Mouse (Mus musculus) spleen, adult 2 months (tissue): ENCODE data around the gene Mrnip. TPM values are rescaled to one million over a fixed set of nuclear protein-coding genes. Genes with fewer than 3 reads are reported as not detected.

Experiments
- DNase-seq, 2 experiments: peaks; one replicate each; pipeline versions ENCODE4 v3.0.0 to v3.0.0-alpha.2; 2012 to 2021; ENCODE audit warnings: low spot score in 2 of 2, low read depth in 1 of 2
- H3K27ac ChIP-seq: fragments of 200-500 bp; 2 replicates; pipeline ENCODE4 v1.5.1; 2012; ENCODE audit warnings: low read length, inconsistent platforms; ENCODE audit not compliant: insufficient read depth
- H3K27me3 ChIP-seq: fragments of 200-500 bp; 2 replicates; pipeline ENCODE4 v1.6.1; 2012; ENCODE audit warnings: mild to moderate bottlenecking, moderate library complexity, low read length, inconsistent platforms; ENCODE audit not compliant: control insufficient read depth, insufficient read depth
- H3K36me3 ChIP-seq: fragments of 200-500 bp; 2 replicates; pipeline ENCODE4 v1.6.1; 2012; ENCODE audit warnings: mild to moderate bottlenecking, low read length, inconsistent platforms; ENCODE audit not compliant: control insufficient read depth, insufficient read depth
- H3K4me1 ChIP-seq: fragments of 200-500 bp; 2 replicates; pipeline ENCODE4 v1.6.1; 2011; ENCODE audit warnings: inconsistent platforms; ENCODE audit not compliant: control insufficient read depth, insufficient read depth, insufficient read length
- H3K4me3 ChIP-seq: fragments of 200-500 bp; 2 replicates; pipeline ENCODE4 v1.5.1; 2011; ENCODE audit warnings: mild to moderate bottlenecking, inconsistent platforms; ENCODE audit not compliant: insufficient read depth, insufficient read length; ENCODE audit errors: extremely low read depth
- CTCF ChIP-seq: fragments of 200-500 bp; IDR thresholded peaks from 2 replicates; pipeline ENCODE4 v1.5.1; 2011; ENCODE audit warnings: mild to moderate bottlenecking, inconsistent platforms; ENCODE audit not compliant: insufficient read depth, insufficient read length, insufficient replicate concordance; ENCODE audit errors: extremely low read depth
- POLR2A ChIP-seq: fragments of 200-500 bp; IDR thresholded peaks from 2 replicates; pipeline ENCODE4 v1.6.1; 2011; ENCODE audit warnings: low read depth, low read length, inconsistent platforms
- WGBS: fragments of 180-500 bp; shearing (Covaris S2); methylation state at CpG from one replicate; pipeline ENCODE4 v1.1.7; 2018; 5-methylcytosine and 5-hydroxymethylcytosine counted together
- polyA plus RNA-seq: library from polyadenylated mRNA; depleted of rRNA; stranded (reverse); fragments of >200 nt; gene quantifications from 2 replicates; pipeline ENCODE4 v1.2.3, GENCODE M21; 2012

Mrnip gene
- polyA plus RNA-seq, 1 experiment: 2.4 TPM

DNA sequence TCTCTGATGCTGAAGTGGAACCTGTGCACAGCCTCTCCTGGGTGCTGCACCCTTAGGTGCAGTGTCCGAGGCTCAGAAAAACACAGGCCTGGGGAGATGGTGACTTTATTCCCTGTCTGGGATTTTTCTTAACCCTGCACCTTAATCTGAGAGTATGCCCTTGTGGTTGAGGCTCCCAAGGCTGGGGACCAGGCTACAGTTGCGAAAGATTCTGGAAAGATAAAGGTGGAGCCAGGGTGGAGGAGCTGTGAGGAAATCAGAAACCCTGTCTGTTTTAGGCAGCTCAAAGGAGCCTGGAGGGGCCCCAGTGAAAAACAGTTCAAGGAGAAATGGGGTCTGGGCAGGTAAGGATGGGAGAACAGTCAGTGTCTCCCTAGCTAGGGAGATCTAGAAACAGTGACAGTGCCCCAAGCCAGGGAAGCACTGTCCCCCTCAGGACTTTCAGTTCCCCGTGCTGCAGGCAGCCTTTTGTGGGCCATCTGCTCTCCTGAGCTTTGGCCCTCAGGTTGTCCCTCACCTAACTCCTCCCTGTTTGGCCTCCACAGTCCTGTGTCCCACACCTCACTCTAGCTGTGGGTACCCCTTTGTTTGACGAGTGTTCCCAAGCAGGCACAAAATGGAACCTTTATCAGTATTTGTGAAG lies 42.6 kb downstream of the Mrnip start:
- H3K36me3 ChIP-seq: no peaks in the 10 kb centered on the region
- TF ChIP-seq POLR2A: no peak
- H3K27ac ChIP-seq: no peak overlapping the region
- 83% methylated on average over 4 of the region's 4 CpGs for WGBS
- H3K4me1 ChIP-seq: no peaks in the 10 kb centered on the region; the same call in 1 of the 2 replicates
- no peak for DNase-seq
- H3K4me3 ChIP-seq: no peak overlapping the region
- H3K27me3 ChIP-seq: no peaks in the 10 kb centered on the region

DNA sequence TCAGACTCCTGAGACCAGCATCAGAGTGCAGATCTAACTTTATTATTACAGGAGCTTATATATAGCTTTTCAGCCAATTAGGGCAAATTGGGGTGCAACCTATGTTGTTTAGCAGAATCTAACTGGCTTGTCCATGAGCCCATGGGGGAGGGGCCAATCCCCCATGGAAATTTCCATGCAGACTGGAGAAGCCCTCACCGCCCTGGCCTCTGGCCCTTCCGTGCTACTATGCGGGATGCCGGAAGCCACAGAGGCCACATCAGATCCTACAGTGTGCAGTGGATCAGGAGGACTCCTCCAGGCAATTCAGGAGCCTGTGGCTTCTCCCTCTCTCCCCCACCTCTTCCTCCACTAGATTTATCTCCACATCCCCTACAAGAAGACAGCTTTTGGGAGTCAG lies 43.6 kb downstream of the Mrnip start:
- Histone ChIP-seq H3K27ac (no peak overlapping the region), H3K4me3 (no peak overlapping the region), H3K36me3 (no peaks in the 10 kb centered on the region), H3K27me3 (no peaks in the 10 kb centered on the region), H3K4me1 (no peaks in the 10 kb centered on the region; the same call in 1 of the 2 replicates)
- DNase-seq: no peak
- TF ChIP-seq POLR2A (no peak), CTCF (no peak)
- 90% methylated on average over 4 of the region's 4 CpGs for WGBS

DNA sequence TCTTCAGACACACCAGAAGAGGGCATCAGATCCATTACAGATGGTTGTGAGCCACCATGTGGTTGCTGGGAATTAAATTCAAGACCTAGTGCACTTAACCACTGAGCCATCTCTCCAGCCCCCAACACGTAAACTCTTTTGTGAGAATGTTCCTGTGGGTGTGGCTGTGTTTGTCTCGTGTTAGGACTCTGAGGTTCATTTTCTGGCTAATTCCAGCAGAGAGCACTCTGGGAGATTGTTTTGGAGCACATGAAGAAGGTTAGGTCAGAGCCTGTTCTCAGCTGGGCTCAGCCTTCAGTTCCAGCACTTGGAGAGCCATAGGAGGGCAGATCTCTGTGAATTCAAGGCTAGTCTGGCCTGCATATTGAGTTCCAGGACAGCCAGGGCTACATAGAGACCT lies 45.6 kb downstream of the Mrnip start:
- DNase-seq: no peak
- WGBS: 65% methylated on average over 2 of the region's 2 CpGs
- TF ChIP-seq POLR2A (no peak), CTCF (no peak)
- Histone ChIP-seq H3K4me3 (no peak overlapping the region), H3K27ac (no peak overlapping the region), H3K36me3 (no peaks in the 10 kb centered on the region), H3K27me3 (no peaks in the 10 kb centered on the region), H3K4me1 (no peaks in the 10 kb centered on the region; the same call in 1 of the 2 replicates)

DNA sequence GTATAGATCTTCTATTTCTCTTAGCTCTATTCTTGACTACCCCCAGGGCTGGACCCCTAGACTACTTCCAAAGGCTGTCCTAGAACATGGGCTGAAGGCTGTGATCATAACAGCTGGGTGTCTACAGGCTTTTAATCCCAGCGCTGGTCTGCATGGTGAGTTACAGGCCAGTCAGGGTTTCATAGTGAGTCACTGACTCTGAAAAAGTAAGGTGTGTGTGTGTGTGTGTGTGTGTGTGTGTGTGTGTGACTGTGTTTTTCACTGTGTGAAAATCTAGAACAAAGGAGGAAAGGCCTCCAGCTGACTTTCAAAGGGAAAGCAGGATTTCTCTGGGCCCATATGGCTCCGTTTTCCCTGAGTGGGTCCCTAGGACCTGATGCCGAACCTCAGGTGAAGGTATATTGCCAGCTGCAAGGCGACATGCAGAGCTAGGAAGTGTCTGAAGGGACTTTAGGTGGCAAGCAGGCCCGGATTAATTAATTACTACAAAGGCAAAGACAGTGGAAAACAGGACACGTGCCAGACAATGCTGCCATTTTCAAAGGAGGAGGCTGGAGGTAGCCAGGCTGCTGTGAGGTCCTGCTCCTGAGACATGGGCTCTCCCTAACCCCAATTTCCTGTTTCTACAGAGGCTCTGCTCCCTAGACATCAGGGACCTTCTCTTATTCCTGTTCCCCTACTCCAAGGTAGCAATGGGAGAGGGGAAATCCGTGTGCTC lies 48.5 kb downstream of the Mrnip start:
- 74% methylated on average over 7 of the region's 7 CpGs for WGBS
- H3K4me1 ChIP-seq: peaks cover 3% of the 10 kb centered on the region; the same call in 1 of the 2 replicates
- TF ChIP-seq CTCF (no peak), POLR2A (no peak)
- no peaks in the 10 kb centered on the region for H3K36me3 ChIP-seq
- no peaks in the 10 kb centered on the region for H3K27me3 ChIP-seq
- no peak overlapping the region for H3K4me3 ChIP-seq
- no peak overlapping the region for H3K27ac ChIP-seq
- no peak for DNase-seq

DNA sequence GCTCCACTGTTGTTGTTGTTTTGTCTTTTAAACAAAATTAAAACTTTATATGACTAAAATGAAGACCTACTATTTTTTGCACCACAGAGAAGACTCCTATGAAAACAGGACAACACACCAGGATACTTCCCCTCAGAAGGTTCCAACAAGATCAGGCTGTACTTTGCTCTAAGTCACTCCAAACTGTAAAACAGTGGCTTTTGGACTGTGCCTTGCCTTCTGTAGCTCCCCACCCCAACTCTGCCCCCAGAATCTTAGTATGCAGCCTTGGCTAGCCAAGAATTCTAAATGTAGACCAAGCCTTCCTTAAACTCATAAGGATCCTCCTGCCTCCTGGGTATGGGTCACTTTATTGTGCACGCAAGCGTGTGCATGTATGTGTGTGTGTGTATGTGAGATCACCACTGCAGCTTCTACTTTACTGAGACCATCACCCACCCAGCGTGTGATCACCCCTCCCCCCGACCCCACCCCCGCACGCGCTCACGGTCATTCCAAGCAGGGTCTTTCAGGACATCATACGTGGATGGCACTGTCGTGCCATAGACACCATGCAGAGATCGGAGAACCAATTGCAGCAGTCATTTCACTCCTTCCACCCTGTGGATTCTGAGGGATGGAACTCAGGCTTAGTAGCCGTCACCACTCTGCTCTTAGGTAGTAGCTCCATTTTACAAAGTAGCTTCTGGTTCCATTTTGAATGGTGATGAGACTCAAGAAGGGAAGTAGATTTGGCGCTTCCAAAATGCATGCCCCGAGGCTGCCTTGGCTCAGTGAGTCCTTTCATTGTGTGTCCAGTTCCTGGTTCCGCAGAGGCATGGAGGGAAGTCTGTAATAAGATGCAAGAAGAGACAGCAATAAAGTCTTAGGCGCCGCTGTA lies 49.8 kb downstream of the Mrnip start:
- no peak for DNase-seq
- 7% methylated on average over 17 of the region's 17 CpGs for WGBS
- H3K36me3 ChIP-seq: no peaks in the 10 kb centered on the region
- peaks cover 3% of the 10 kb centered on the region; the same call in 1 of the 2 replicates for H3K4me1 ChIP-seq
- H3K27ac ChIP-seq: peak overlapping the region; percentile 64; the same call in 1 of the 2 replicates
- H3K27me3 ChIP-seq: no peaks in the 10 kb centered on the region
- TF ChIP-seq POLR2A (no peak), CTCF (no peak)
- peak overlapping the region; percentile 64 for H3K4me3 ChIP-seq

DNA sequence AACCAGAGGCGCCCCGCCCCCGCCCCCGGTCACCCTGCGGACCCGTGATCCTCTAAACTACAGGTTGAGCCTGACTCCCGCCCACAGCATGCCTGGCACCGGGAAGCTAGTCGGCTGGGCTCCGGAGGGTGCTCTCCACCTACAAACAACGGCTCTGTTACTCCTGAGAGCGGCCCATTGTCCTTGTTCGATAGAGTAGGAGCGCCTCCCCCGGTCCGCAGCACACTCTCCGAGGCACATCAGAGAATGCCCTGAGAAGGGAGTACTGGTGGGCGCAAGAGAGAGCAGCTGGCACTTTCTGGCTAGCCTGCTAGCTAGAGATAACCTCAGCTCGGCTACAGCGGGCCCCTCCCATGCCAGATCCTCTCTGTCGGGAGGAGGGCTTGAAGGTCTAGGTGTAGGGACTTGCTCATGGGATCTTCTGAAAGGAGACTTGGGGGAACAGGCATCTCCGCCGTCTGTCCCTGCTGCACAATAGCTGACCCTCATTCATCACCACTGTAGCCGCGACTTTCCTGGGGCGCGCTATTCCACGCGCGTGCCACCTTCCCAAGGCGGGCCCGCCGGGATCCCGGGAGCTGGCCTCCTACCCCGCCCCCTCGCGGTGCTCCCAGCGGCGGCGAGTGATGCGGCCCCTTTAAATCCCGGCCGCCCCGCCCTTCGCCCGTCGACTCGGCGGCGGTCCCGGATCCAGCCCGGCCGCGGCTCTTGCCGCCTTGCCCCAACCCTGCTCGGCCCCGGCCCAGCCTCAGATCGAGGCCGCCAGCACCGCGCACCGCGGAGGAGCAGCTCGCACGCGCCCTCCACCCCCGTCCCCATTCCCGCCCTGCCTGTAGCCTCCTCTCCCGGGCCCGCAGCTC lies 50.7 kb downstream of the Mrnip start:
- Histone ChIP-seq H3K27me3 (no peaks in the 10 kb centered on the region), H3K27ac (peak overlapping the region; percentile 64), H3K36me3 (no peaks in the 10 kb centered on the region), H3K4me1 (peaks cover 3% of the 10 kb centered on the region; the same call in 1 of the 2 replicates), H3K4me3 (peak overlapping the region; percentile 64)
- DNase-seq: peak in 1 of 2 experiments; percentile 56
- TF ChIP-seq CTCF (no peak), POLR2A (no peak)
- WGBS: 1% methylated on average over 69 of the region's 70 CpGs
